Mouse (Mus musculus): Measurements from ENCODE around the gene Gm10337.
A peak's percentile ranks its signal among the peaks of the same experiment; 100 is the strongest.

The Gm10337 gene

GRCm38 (mm10) chr15:102500479-102500878, 3.0 kb upstream of the Gm10337 start:
- DNase-seq, result no peak

GRCm38 (mm10) chr15:102501084-102501814, 2.3 kb upstream of the Gm10337 start:
- DNase-seq, result no peak

- peak; percentile 29 to 33 for DNase-seq
Measured at GRCm38 (mm10) chr15:102502254-102502840, 1.2 kb upstream of the Gm10337 start.

GRCm38 (mm10) chr15:102503924-102504782, 631 bp downstream of the Gm10337 start:
- DNase-seq, result no peak

- no peak for DNase-seq
Measured at GRCm38 (mm10) chr15:102505073-102505769, 1.7 kb downstream of the Gm10337 start.

GRCm38 (mm10) chr15:102505770-102506463, 2.4 kb downstream of the Gm10337 start:
- no peak for DNase-seq

GRCm38 (mm10) chr15:102506464-102506830, 2.9 kb downstream of the Gm10337 start:
- DNase-seq, result no peak

- no peak for DNase-seq
Measured at GRCm38 (mm10) chr15:102506864-102507263, 3.3 kb downstream of the Gm10337 start.

- DNase-seq, result no peak
Measured at GRCm38 (mm10) chr15:102507561-102507960, 4.0 kb downstream of the Gm10337 start.

- DNase-seq, result no peak
Measured at GRCm38 (mm10) chr15:102508336-102508735, 4.8 kb downstream of the Gm10337 start.

GRCm38 (mm10) chr15:102510110-102510509, 6.6 kb downstream of the Gm10337 start:
- no peak for DNase-seq

GRCm38 (mm10) chr15:102510590-102511284, 7.2 kb downstream of the Gm10337 start:
- DNase-seq, result peak; percentile 90 to 92

GRCm38 (mm10) chr15:102511285-102511833, 7.8 kb downstream of the Gm10337 start:
- no peak for DNase-seq

- no peak for DNase-seq
Measured at GRCm38 (mm10) chr15:102512010-102512409, 8.5 kb downstream of the Gm10337 start.

GRCm38 (mm10) chr15:102512471-102512870, 8.9 kb downstream of the Gm10337 start:
- DNase-seq, result no peak

- DNase-seq, result no peak
Measured at GRCm38 (mm10) chr15:102513004-102513403, 9.5 kb downstream of the Gm10337 start.

- no peak for DNase-seq
Measured at GRCm38 (mm10) chr15:102515261-102515660, 11.7 kb downstream of the Gm10337 start.

GRCm38 (mm10) chr15:102515791-102516190, 12.3 kb downstream of the Gm10337 start:
- DNase-seq, result no peak

- no peak for DNase-seq
Measured at GRCm38 (mm10) chr15:102516293-102516692, 12.8 kb downstream of the Gm10337 start.

- peak; percentile 66 to 81 for DNase-seq
Measured at GRCm38 (mm10) chr15:102516728-102517404, 13.3 kb downstream of the Gm10337 start, which contains the start of gene Map3k12. TSS of gene Map3k12 (minus strand) at chr15:102517064.

GRCm38 (mm10) chr15:102517631-102517975, 14.1 kb downstream of the Gm10337 start:
- no peak for DNase-seq

All from kidney, postnatal 36 days (tissue).